Comparison of ENCODE assay signal across 11 mouse cellular contexts in the genomic region with DNA sequence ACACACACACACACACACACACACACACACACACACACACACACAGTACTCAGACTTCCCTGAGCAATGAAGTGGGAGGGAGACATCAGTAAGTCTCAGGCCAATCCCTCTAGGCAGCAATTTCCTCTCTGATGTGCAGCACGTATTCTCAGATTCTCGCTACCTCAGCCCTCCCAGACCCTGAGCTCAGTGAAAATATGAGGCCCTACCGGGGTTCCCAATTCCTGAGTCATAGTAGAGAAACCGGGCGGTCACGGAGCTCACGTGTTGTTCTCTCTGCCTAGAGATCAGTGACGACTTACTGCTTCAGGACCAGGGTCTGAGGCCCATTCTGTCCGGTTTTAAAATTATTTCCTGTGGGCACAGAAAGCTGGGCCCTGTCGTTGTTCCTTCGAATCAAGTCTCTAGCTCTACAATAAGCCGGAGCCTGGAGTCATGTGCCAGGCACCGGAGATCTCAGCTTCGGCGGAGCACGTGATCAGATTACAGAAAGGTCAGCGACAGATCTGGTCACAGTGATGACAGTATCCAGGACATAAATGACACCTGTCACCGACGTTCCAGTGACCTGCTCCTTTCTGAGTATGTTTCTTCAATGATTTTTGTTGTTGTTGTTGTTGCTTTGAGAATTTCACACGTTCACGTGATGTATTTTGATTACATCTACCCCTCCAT. TPM values are rescaled to one million over a fixed set of nuclear protein-coding genes. Genes with fewer than 3 reads are reported as not detected.
DNase-seq lines count a peak whose midpoint lies in the region; ATAC-seq and TF ChIP-seq lines count a peak whose summit lies in the region.
"Had no signal": no experiment of that assay in that cellular context is flagged by ENCODE, and none has a peak within 500 bp of the region (broad histone marks: within the 10 kb centered on the region; RNA-seq: fewer than 3 reads in every experiment).

No protein-coding gene starts in this region.

- TF ChIP-seq POLR2A in limb, embryonic 14.5 days (IDR thresholded peaks at IDR 0.05; ENCODE audit: borderline replicate concordance, extremely low read depth, insufficient read depth, insufficient read length): no peak

- peak overlapping the region; percentile 16; the same call in 1 of the 2 replicates for H3K4me2 ChIP-seq in heart, embryonic 13.5 days
- no peak overlapping the region for H3K4me2 ChIP-seq in midbrain, embryonic 11.5 days
- H3K4me2 ChIP-seq in midbrain, embryonic 15.5 days: no peak overlapping the region
- H3K4me2 ChIP-seq in embryonic facial prominence, embryonic 11.5 days (ENCODE audit: low read depth, low read length): no peak overlapping the region
- no peak overlapping the region for H3K4me2 ChIP-seq in limb, embryonic 14.5 days (replicated peaks; ENCODE audit: low read depth, low read length, severe bottlenecking)
- H3K4me2 ChIP-seq: neural tube, embryonic 15.5 days had no signal

- intact Hi-C loops in heart, postnatal 25 days (cut with DNase I): loop anchor here (5.0 kb wide), 2 partner anchors 207 to 442 kb away; no protein-coding TSS in a partner anchor

- WGBS in heart, embryonic 13.5 days: 45% methylated on average over 21 of the region's 21 CpGs
- WGBS in midbrain, embryonic 11.5 days: 74% methylated on average over 21 of the region's 21 CpGs
- 57% methylated on average over 21 of the region's 21 CpGs for WGBS in midbrain, embryonic 15.5 days
- 51% methylated on average over 21 of the region's 21 CpGs for WGBS in embryonic facial prominence, embryonic 11.5 days
- 53% methylated on average over 21 of the region's 21 CpGs for WGBS in limb, embryonic 14.5 days

- no peaks in the 10 kb centered on the region for H3K27me3 ChIP-seq in heart, embryonic 13.5 days (replicated peaks)
- H3K27me3 ChIP-seq in midbrain, embryonic 11.5 days (ENCODE audit: control insufficient read depth, insufficient read depth, low read length): no peaks in the 10 kb centered on the region
- no peaks in the 10 kb centered on the region for H3K27me3 ChIP-seq in midbrain, embryonic 15.5 days (replicated peaks)
- no peaks in the 10 kb centered on the region for H3K27me3 ChIP-seq in embryonic facial prominence, embryonic 11.5 days (ENCODE audit: control insufficient read depth, insufficient read depth, low read length)
- no peaks in the 10 kb centered on the region for H3K27me3 ChIP-seq in limb, embryonic 14.5 days (ENCODE audit: control insufficient read depth, insufficient read depth, low read length)
- H3K27me3 ChIP-seq: neural tube, embryonic 15.5 days had no signal

- no peak overlapping the region for H3K27ac ChIP-seq in heart, embryonic 13.5 days (replicated peaks)
- no peak overlapping the region for H3K27ac ChIP-seq in midbrain, embryonic 11.5 days (ENCODE audit: low read depth, low read length)
- no peak overlapping the region for H3K27ac ChIP-seq in midbrain, embryonic 15.5 days
- no peak overlapping the region for H3K27ac ChIP-seq in embryonic facial prominence, embryonic 11.5 days (replicated peaks; ENCODE audit: low read depth, low read length)
- no peak overlapping the region for H3K27ac ChIP-seq in limb, embryonic 14.5 days (replicated peaks; ENCODE audit: low read depth, low read length)
- H3K27ac ChIP-seq: neural tube, embryonic 15.5 days had no signal

- no peak for ATAC-seq in heart, embryonic 13.5 days (ENCODE audit: extremely low read depth, insufficient number of reproducible peaks, low FRiP score, low TSS enrichment)
- ATAC-seq in midbrain, embryonic 11.5 days (ENCODE audit: low FRiP score): 0 out of 2 replicates have a peak, but pooled peaks have one; percentile 9
- no peak for ATAC-seq in midbrain, embryonic 15.5 days (replicated peaks)
- ATAC-seq in embryonic facial prominence, embryonic 11.5 days (replicated peaks; ENCODE audit: insufficient number of reproducible peaks, low FRiP score, low TSS enrichment, low read depth): no peak
- 0 out of 2 replicates have a peak, but pooled peaks have one; percentile 30 for ATAC-seq in limb, embryonic 14.5 days (ENCODE audit: low FRiP score, low read depth)
- ATAC-seq: forebrain, embryonic 14.5 days had no signal

- DNase-seq in heart, postnatal 25 days (ENCODE audit: low spot score): no peak
- DNase-seq in midbrain, embryonic 11.5 days (ENCODE audit: low spot score, missing footprints): no peak
- peak; percentile 36 for DNase-seq in embryonic facial prominence, embryonic 11.5 days (ENCODE audit: low spot score)
- peak; percentile 50 for DNase-seq in limb, embryonic 14.5 days (ENCODE audit: low spot score)
- DNase-seq in frontal cortex, postnatal 25 days (ENCODE audit: low spot score in 2 of 2): no peak
- no peak for DNase-seq in yolk sac, embryonic 10.5 days (ENCODE audit: low spot score)

- no peaks in the 10 kb centered on the region for H3K9me3 ChIP-seq in heart, embryonic 13.5 days
- H3K9me3 ChIP-seq in midbrain, embryonic 11.5 days (ENCODE audit: control insufficient read depth, low read length): no peaks in the 10 kb centered on the region
- H3K9me3 ChIP-seq in midbrain, embryonic 15.5 days: no peaks in the 10 kb centered on the region
- H3K9me3 ChIP-seq in embryonic facial prominence, embryonic 11.5 days (replicated peaks; ENCODE audit: control insufficient read depth, low read length): no peaks in the 10 kb centered on the region
- no peaks in the 10 kb centered on the region for H3K9me3 ChIP-seq in limb, embryonic 14.5 days (ENCODE audit: control insufficient read depth, low read length)
- H3K9me3 ChIP-seq: megakaryocyte, embryonic 14.5 days; neural tube, embryonic 15.5 days had no signal

- H3K36me3 ChIP-seq in heart, embryonic 13.5 days: no peaks in the 10 kb centered on the region
- H3K36me3 ChIP-seq in midbrain, embryonic 11.5 days (ENCODE audit: control insufficient read depth, insufficient read depth, low read length): no peaks in the 10 kb centered on the region
- H3K36me3 ChIP-seq in midbrain, embryonic 15.5 days (replicated peaks): no peaks in the 10 kb centered on the region
- no peaks in the 10 kb centered on the region for H3K36me3 ChIP-seq in embryonic facial prominence, embryonic 11.5 days (replicated peaks; ENCODE audit: control insufficient read depth, insufficient read depth, low read depth, low read length)
- no peaks in the 10 kb centered on the region for H3K36me3 ChIP-seq in limb, embryonic 14.5 days (ENCODE audit: control insufficient read depth, insufficient read depth, low read length)
- H3K36me3 ChIP-seq: neural tube, embryonic 15.5 days had no signal

- peaks cover 8% of the 10 kb centered on the region; the same call in 1 of the 2 replicates for H3K4me1 ChIP-seq in heart, embryonic 13.5 days
- H3K4me1 ChIP-seq in midbrain, embryonic 11.5 days (ENCODE audit: control insufficient read depth, insufficient read depth, low read length): no peaks in the 10 kb centered on the region
- 0 out of 2 replicates have a peak, but pooled peaks cover 3% of the 10 kb centered on the region for H3K4me1 ChIP-seq in midbrain, embryonic 15.5 days
- no peaks in the 10 kb centered on the region for H3K4me1 ChIP-seq in embryonic facial prominence, embryonic 11.5 days (ENCODE audit: control insufficient read depth, insufficient read depth, low read length)
- H3K4me1 ChIP-seq in limb, embryonic 14.5 days (ENCODE audit: control insufficient read depth, insufficient read depth, low read length): peaks cover 3% of the 10 kb centered on the region; the same call in 1 of the 2 replicates

- H3K4me3 ChIP-seq in heart, embryonic 13.5 days: no peak overlapping the region
- H3K4me3 ChIP-seq in midbrain, embryonic 11.5 days (ENCODE audit: low read depth, low read length): no peak overlapping the region
- H3K4me3 ChIP-seq in midbrain, embryonic 15.5 days: no peak overlapping the region
- H3K4me3 ChIP-seq in embryonic facial prominence, embryonic 11.5 days (ENCODE audit: low read depth, low read length): no peak overlapping the region
- H3K4me3 ChIP-seq in limb, embryonic 14.5 days (replicated peaks; ENCODE audit: low read length): no peak overlapping the region
- H3K4me3 ChIP-seq: megakaryocyte, embryonic 14.5 days; neural tube, embryonic 15.5 days had no signal

- 0 out of 2 replicates have a peak overlapping the region, but pooled peaks have one; percentile 1 for H3K9ac ChIP-seq in heart, embryonic 13.5 days
- no peak overlapping the region for H3K9ac ChIP-seq in midbrain, embryonic 11.5 days (ENCODE audit: low read length)
- H3K9ac ChIP-seq in midbrain, embryonic 15.5 days: no peak overlapping the region
- no peak overlapping the region for H3K9ac ChIP-seq in embryonic facial prominence, embryonic 11.5 days (replicated peaks; ENCODE audit: low read length)
- H3K9ac ChIP-seq in limb, embryonic 14.5 days (ENCODE audit: low read depth, low read length, severe bottlenecking): no peak overlapping the region
- H3K9ac ChIP-seq: neural tube, embryonic 15.5 days had no signal

RNA-seq across cellular contexts. Expression of gene Atg4c, which starts 14.2 kb away (rescaled TPM):
- polyA plus RNA-seq in heart, embryonic 13.5 days (2015; fragmentation: Nextera tagmentation; extraction: Ambion mirVana): 8.4 and 8.5 TPM in 2 replicates
- total RNA-seq in heart, postnatal 25 days (2021): 1 to 10 TPM; 3.7 to 4.7 TPM
- 13.7 and 16.7 TPM in 2 replicates for polyA plus RNA-seq in midbrain, embryonic 11.5 days (2014; fragmentation: Nextera tagmentation; extraction: Ambion mirVana)
- 15.9 and 21.1 TPM in 2 replicates for polyA plus RNA-seq in midbrain, embryonic 15.5 days (2015; fragmentation: Nextera tagmentation; extraction: Ambion mirVana)
- polyA plus RNA-seq in embryonic facial prominence, embryonic 11.5 days (2014; fragmentation: Nextera tagmentation; extraction: Ambion mirVana): 16.6 and 17.7 TPM in 2 replicates
- polyA plus RNA-seq in limb, embryonic 14.5 days (2012; rRNA removed): 11.8 and 12.6 TPM in 2 replicates
- polyA plus RNA-seq in limb, embryonic 14.5 days (2014; fragmentation: Nextera tagmentation; extraction: Ambion mirVana): 13.7 and 16.5 TPM in 2 replicates

RNA-seq across cellular contexts. Expression of gene Dock7, which starts 58.9 kb away (rescaled TPM):
- 23.1 and 24.5 TPM in 2 replicates for polyA plus RNA-seq in heart, embryonic 13.5 days (2015; fragmentation: Nextera tagmentation; extraction: Ambion mirVana)
- 10 to 100 TPM in 1 of 2 experiments, 1 to 10 TPM in 1; 9.0 to 10.6 TPM for total RNA-seq in heart, postnatal 25 days (2021)
- 93.5 and 111 TPM in 2 replicates for polyA plus RNA-seq in midbrain, embryonic 11.5 days (2014; fragmentation: Nextera tagmentation; extraction: Ambion mirVana)
- polyA plus RNA-seq in midbrain, embryonic 15.5 days (2015; fragmentation: Nextera tagmentation; extraction: Ambion mirVana): 71.1 and 71.7 TPM in 2 replicates
- polyA plus RNA-seq in embryonic facial prominence, embryonic 11.5 days (2014; fragmentation: Nextera tagmentation; extraction: Ambion mirVana): 94.9 and 106 TPM in 2 replicates
- polyA plus RNA-seq in limb, embryonic 14.5 days (2012; rRNA removed): 120 and 154 TPM in 2 replicates
- 73.2 and 75.0 TPM in 2 replicates for polyA plus RNA-seq in limb, embryonic 14.5 days (2014; fragmentation: Nextera tagmentation; extraction: Ambion mirVana)

Comparison
In these comparisons a context has a peak if more than half of its experiments do, and no peak if none do; other contexts are left out.
1. ATAC-seq: peak in midbrain, embryonic 11.5 days (single experiment) and limb, embryonic 14.5 days (single experiment); none in heart, embryonic 13.5 days (single experiment), midbrain, embryonic 15.5 days (single experiment) and embryonic facial prominence, embryonic 11.5 days (single experiment).
2. DNase-seq: peak in embryonic facial prominence, embryonic 11.5 days (single experiment) and limb, embryonic 14.5 days (single experiment); none in heart, postnatal 25 days (single experiment), midbrain, embryonic 11.5 days (single experiment), frontal cortex, postnatal 25 days (0 of 2) and yolk sac, embryonic 10.5 days (single experiment).